In genomic region chr6:143115011-143115445, GRCm38 (mm10) we compare ENCODE assay signal across 8 mouse cellular contexts. TPM values are rescaled to one million over a fixed set of nuclear protein-coding genes. Genes with fewer than 3 reads are reported as not detected.
A peak's percentile ranks its signal among the peaks of the same experiment; 100 is the strongest.
DNase-seq lines count a peak whose midpoint lies in the region; ATAC-seq lines count a peak whose summit lies in the region.

No protein-coding gene starts in this region.

- H3K9ac ChIP-seq in intestine, embryonic 14.5 days (ENCODE audit: low read length): no peak overlapping the region

- intact Hi-C loops in left cerebral cortex, postnatal 25 days (cut with DNase I): no loop called here

- no peak overlapping the region for H3K4me2 ChIP-seq in intestine, embryonic 14.5 days (ENCODE audit: low read length)

- DNase-seq in ovary, adult 18-20 months (ENCODE audit: low spot score): peak; percentile 15
- no peak for DNase-seq in ovary, postnatal 36 days (ENCODE audit: low spot score)
- no peak for DNase-seq in intestine, embryonic 14.5 days (ENCODE audit: low spot score)
- DNase-seq in lung, postnatal 25 days (ENCODE audit: low spot score): peak; percentile 31
- DNase-seq in thymus, postnatal 10 days (ENCODE audit: low spot score in 2 of 2): peak; percentile 51 to 64
- DNase-seq in cerebellum, adult 11-12 months: no peak
- no peak for DNase-seq in left cerebral cortex, postnatal 25 days (ENCODE audit: low spot score in 2 of 2)
- DNase-seq in layer of hippocampus, postnatal 36 days: no peak

- no peaks in the 10 kb centered on the region for H3K9me3 ChIP-seq in intestine, embryonic 14.5 days (ENCODE audit: control insufficient read depth, low read length)

- H3K4me3 ChIP-seq in intestine, embryonic 14.5 days (ENCODE audit: low read depth, low read length): no peak overlapping the region

- 57% methylated on average over 9 of the region's 9 CpGs for WGBS in intestine, embryonic 14.5 days

- H3K27ac ChIP-seq in intestine, embryonic 14.5 days (ENCODE audit: low read depth): no peak overlapping the region

- H3K4me1 ChIP-seq in intestine, embryonic 14.5 days (replicated peaks; ENCODE audit: control insufficient read depth, insufficient read depth, low read length): no peaks in the 10 kb centered on the region; the same call in 1 of the 2 replicates

- H3K27me3 ChIP-seq in intestine, embryonic 14.5 days (replicated peaks; ENCODE audit: control insufficient read depth, insufficient read depth, low read length): no peaks in the 10 kb centered on the region

- H3K36me3 ChIP-seq in intestine, embryonic 14.5 days (ENCODE audit: control insufficient read depth, insufficient read depth, low read length): no peaks in the 10 kb centered on the region

- ATAC-seq in intestine, embryonic 14.5 days (replicated peaks; ENCODE audit: low FRiP score, low TSS enrichment, low read depth): 0 out of 2 replicates have a peak, but pooled peaks have one; percentile 36

RNA-seq across cellular contexts. Expression of gene C2cd5, which starts 15.1 kb away (rescaled TPM):
- 22.0 and 24.5 TPM in 2 replicates for polyA plus RNA-seq in intestine, embryonic 14.5 days (2014; fragmentation: Nextera tagmentation; extraction: Ambion mirVana)
- 100 to 1,000 TPM in 1 of 2 experiments, 10 to 100 TPM in 1; 79.8 to 102 TPM for total RNA-seq in left cerebral cortex, postnatal 25 days (2021)
- total RNA-seq in layer of hippocampus, postnatal 36 days (2021): 100 to 1,000 TPM in 1 of 2 experiments, 10 to 100 TPM in 1; 97.8 to 114 TPM

RNA-seq across cellular contexts. Expression of gene Etnk1, which starts 52.0 kb away (rescaled TPM):
- 24.2 and 24.7 TPM in 2 replicates for polyA plus RNA-seq in intestine, embryonic 14.5 days (2014; fragmentation: Nextera tagmentation; extraction: Ambion mirVana)
- total RNA-seq in left cerebral cortex, postnatal 25 days (2021): 100 to 1,000 TPM; 175 to 192 TPM
- total RNA-seq in layer of hippocampus, postnatal 36 days (2021): 100 to 1,000 TPM; 188 to 192 TPM

Comparison
In these comparisons a context has a peak if more than half of its experiments do, and no peak if none do; other contexts are left out.
1. DNase-seq: peak in ovary, adult 18-20 months (single experiment), lung, postnatal 25 days (single experiment) and thymus, postnatal 10 days (2 of 2); none in ovary, postnatal 36 days (single experiment), intestine, embryonic 14.5 days (single experiment), cerebellum, adult 11-12 months (single experiment), left cerebral cortex, postnatal 25 days (0 of 2) and layer of hippocampus, postnatal 36 days (0 of 2).